Mouse (Mus musculus) layer of hippocampus, adult 2 months (tissue): ENCODE measurements around the gene Sema3b. TPM values are rescaled to one million over a fixed set of nuclear protein-coding genes. Genes with fewer than 3 reads are reported as not detected.

Source experiments
- DNase-seq, 2 experiments: peaks; one replicate each; pipeline ENCODE4 v3.0.0; 2022; ENCODE audit warnings: low spot score in 2 of 2
- H3K27ac ChIP-seq: fragments of 200-600 bp; 2 replicates; pipeline ENCODE4 v1.8.1; 2022
- H3K4me3 ChIP-seq: fragments of 200-600 bp; 2 replicates; pipeline ENCODE4 v1.8.1; 2022; ENCODE audit warnings: mild to moderate bottlenecking
- CTCF ChIP-seq: fragments of 200-600 bp; conservative IDR thresholded peaks from 2 replicates; pipeline ENCODE4 v1.8.1; 2022; ENCODE audit warnings: antibody characterized with exemption, mild to moderate bottlenecking, moderate library complexity
- total RNA-seq, 2 experiments: library from RNA; stranded (reverse); gene quantifications; 2 replicates each; pipeline ENCODE4 v1.2.3; 2021

The Sema3b gene
- total RNA-seq, 2 experiments from 2014 or later, result 1.9 to 2.2 TPM

DNA sequence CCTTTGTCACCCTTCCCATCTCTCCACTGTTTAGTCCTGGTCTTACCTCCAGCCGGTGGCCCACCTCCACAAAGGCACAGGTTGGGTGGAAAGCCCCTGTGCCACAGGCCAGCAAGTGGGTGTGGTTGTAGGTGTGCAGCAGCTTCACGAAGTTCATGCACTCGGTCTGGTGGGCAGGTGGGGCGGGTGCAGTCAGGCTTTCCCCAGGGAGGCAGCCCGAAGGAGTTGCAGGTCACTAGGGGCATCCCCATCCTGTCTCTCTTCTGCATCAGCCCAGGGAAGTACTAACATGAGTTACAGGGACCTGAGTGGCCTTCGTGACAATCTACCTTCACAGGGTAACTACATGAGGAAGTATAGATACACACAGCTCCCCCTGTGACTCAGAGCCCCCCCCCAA, 5.8 kb downstream of the Sema3b start:
- no peak for TF ChIP-seq CTCF
- Histone ChIP-seq H3K27ac (no peak overlapping the region), H3K4me3 (no peak overlapping the region)
- DNase-seq, result no peak

DNA sequence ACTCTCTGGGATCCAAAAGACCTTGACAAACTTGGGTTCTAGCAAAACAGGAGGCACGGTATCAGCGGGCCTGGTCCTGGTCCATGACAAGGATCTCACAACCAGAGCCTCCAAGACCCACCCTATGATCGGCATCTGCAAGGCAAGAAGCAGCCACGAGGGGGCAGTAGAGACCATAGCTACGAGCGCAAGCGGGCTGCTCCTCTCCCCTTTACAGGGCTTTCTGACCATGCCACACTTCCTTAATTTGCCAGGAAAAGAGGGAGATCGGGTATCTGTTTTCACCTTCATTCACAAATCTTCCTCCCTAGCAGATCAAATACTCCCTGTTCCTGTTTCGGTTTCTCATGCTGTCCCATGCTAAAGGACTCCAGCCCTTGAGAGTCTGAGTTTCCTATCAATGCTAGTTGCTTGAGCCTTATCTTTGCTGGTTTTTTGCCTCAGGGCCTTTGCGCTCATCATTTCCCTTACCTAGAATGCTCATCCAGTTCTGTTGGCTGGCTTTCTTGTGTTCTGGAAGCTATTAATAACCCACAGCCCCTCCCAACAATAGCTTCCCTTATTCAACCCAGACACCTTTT, 6.9 kb downstream of the Sema3b start:
- Histone ChIP-seq H3K4me3 (no peak overlapping the region), H3K27ac (peak overlapping the region; percentile 63; the same call in 1 of the 2 replicates)
- peak; percentile 99; the same call in 1 of the 2 replicates for TF ChIP-seq CTCF
- peak; percentile 81 to 96 for DNase-seq

DNA sequence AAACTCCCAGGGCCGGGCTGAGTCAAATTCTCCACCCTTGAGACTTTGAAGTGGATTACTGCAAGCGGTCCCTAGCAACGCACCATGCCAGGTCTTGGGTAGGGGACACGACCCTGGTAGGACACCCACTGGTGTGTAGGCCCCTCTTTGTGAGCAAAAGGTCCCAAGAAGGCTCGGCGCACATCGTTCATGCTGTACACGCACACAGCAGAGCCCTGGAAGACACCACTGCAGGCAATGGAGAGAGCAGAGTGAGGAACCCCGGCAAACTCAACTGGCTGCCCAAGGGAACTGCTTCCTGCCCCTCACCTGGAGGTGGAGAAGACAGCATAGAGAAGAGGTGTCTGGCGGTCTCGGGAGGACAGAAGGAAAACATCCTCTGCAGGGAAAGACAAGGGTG, 7.8 kb downstream of the Sema3b start:
- no peak for TF ChIP-seq CTCF
- Histone ChIP-seq H3K4me3 (no peak overlapping the region), H3K27ac (no peak overlapping the region)
- DNase-seq, result no peak

DNA sequence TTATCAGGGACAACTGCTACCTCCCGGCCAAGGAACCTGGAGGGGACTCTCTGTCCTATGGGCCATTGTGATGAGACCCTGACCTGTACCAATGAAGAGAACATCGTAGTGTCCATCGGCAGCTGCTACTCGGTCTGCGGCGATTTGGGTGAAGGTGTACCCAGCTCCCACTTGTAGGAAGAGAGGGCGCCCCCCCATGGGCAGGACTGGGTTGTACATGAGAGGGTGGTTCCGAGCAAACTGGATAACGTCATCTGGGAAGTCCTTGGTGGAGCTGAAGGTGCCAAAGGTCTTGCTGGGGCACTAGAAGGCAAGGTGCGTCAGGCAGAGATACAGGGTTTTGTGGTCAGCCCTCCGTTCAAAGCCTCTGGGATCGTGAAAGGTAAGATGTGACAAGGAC, 8.3 kb downstream of the Sema3b start:
- DNase-seq, result no peak
- H3K27ac ChIP-seq, result no peak overlapping the region
- peak; percentile 58 for TF ChIP-seq CTCF
- H3K4me3 ChIP-seq, result no peak overlapping the region

DNA sequence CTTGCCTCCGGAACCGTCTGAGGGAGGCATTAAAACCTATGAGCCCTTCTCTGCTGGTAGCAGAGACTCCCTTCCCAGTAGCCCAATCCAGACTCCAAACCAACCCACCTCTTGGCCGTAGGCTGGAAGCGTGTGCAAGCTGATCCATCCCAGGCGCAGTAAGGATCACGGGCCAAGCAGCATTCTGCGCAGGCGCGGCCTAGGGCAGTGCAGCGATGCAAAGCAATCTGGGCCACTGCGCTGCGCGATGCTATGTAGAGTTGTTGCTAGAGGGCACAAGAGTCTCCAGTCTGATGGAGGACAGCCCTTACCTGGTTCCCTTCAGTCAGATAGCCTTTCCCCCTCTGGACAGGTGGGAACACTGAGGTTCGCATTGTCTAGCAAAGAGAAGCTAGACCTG, 9.2 kb downstream of the Sema3b start:
- H3K4me3 ChIP-seq, result no peak overlapping the region; the same call in 1 of the 2 replicates
- H3K27ac ChIP-seq, result no peak overlapping the region; the same call in 1 of the 2 replicates
- no peak for TF ChIP-seq CTCF
- DNase-seq, result peak in 1 of 2 experiments; percentile 41

DNA sequence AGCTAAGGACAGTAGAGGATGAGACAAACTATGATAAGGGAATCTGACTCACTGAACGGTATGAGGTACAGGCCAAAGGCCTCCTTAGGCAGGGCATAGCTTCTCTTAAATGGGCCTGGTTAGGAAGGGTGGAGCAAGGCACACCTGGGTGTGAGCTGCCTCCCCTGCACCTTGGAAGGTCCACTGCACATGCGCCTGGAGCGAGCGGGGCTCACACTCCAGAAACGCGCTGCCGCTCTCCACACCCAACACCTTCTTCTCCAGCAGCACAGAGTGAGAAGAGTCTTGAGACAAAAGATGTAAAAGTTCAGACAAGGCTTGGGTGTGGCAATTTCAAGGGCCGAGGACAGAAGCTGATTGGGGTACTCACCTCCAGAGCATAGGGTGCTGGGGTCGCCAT, 9.6 kb downstream of the Sema3b start:
- TF ChIP-seq CTCF, result no peak
- Histone ChIP-seq H3K27ac (no peak overlapping the region; the same call in 1 of the 2 replicates), H3K4me3 (no peak overlapping the region; the same call in 1 of the 2 replicates)
- no peak for DNase-seq

DNA sequence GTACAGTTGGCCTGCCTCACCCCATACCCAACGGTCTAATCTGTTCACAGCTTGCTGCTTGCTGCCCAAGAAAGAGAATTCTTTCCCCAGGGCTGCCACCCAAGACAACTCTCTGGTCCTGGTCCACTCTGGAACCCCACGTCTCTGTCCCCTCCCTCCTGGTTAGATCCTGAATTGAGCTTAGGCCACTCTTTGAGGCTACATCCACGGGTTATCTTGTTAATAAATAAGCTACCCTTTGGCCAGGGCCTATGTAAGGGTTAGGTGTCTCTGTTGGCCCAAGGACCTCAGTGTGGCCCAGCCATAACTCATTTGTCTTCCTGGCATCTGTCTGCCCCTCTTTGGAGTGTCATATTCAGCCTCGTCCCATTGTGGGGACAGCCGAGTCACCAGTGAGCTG, 10.6 kb downstream of the Sema3b start:
- Histone ChIP-seq H3K27ac (no peak overlapping the region), H3K4me3 (no peak overlapping the region)
- no peak for TF ChIP-seq CTCF
- DNase-seq, result no peak

DNA sequence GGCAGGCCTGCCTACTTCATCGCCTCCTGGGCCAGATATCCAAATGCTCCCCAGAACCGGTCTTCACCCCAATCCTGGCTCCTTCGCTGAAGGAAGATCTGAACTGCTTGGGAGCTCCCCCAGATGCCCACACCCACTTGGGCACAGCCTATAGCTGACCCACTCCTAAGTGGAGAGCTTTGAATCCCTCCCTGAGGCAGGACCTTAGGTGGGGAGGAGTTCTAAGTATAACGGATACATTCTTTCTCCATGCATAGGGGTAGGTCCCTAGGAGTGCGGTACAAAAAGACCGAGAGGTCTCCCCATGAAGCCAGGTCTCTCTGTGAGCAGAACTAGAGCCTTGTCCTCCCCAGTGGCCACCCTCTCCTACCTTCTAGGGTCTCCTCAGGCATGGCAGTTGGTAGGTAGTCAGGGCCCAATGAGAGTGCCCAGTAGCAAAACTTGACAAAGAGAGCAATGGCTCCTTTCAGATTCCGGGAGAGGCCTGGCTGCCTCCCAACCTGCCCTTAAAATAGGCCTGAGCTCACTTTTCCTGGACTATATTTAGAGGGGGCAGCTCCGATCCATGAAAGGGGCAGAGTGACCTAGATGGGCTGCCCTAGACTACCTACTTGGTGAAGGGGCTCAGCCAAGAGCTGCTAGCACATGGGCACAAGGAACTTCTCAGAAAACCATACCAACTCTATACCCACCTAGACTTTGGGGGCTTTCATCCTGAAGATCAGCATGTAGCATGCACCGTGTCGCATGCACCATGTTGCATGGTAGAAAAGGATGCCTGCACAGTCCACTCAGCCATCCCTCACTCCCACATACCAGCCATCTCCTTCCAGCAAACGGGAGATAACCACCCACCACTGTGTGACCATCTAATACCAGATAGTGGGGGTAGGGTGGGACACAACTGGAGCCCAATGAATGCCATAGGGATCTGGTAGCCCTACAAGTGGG, 12.1 kb downstream of the Sema3b start:
- H3K27ac ChIP-seq, result 0 out of 2 replicates have a peak overlapping the region, but pooled peaks have one; percentile 28
- no peak overlapping the region for H3K4me3 ChIP-seq
- DNase-seq, result no peak
- TF ChIP-seq CTCF, result no peak

DNA sequence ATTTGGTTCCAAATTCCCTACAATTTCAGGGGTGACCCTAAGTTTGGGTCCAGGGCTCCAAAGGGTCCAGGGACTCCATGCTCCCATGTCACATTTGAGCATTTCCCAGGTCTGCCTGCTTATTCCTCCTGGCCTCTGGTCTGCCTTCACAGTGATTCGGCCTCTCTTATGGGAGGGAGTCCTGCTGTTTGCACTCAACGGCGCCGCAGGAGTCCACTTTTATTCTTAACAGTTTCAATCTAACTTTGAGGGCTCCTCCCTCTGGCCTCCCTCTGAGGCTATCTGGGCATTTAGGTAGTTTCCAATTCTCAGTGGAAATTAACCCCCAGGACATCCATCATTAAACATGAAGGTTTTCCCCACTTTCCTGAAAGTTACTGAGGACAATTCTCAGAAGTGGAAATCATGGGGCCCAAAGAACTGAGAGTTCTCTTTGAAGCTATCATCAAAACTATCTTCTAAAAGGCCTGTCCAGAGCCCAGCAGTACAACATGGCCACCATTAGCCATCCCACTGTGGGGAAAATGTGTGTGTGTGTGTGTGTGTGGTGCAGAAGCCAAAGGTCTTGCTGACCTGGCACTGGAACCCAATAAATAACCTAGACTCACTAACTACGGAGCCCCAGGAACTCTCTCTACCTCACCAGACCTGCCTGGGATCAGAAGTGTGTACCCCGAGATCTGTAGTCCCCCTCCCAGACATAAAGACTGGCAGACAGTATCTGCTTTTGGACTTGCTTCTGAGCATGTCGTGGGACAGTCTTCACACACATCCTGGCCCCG, 14.6 kb downstream of the Sema3b start:
- no peak overlapping the region for H3K27ac ChIP-seq
- no peak for TF ChIP-seq CTCF
- no peak for DNase-seq
- no peak overlapping the region for H3K4me3 ChIP-seq

DNA sequence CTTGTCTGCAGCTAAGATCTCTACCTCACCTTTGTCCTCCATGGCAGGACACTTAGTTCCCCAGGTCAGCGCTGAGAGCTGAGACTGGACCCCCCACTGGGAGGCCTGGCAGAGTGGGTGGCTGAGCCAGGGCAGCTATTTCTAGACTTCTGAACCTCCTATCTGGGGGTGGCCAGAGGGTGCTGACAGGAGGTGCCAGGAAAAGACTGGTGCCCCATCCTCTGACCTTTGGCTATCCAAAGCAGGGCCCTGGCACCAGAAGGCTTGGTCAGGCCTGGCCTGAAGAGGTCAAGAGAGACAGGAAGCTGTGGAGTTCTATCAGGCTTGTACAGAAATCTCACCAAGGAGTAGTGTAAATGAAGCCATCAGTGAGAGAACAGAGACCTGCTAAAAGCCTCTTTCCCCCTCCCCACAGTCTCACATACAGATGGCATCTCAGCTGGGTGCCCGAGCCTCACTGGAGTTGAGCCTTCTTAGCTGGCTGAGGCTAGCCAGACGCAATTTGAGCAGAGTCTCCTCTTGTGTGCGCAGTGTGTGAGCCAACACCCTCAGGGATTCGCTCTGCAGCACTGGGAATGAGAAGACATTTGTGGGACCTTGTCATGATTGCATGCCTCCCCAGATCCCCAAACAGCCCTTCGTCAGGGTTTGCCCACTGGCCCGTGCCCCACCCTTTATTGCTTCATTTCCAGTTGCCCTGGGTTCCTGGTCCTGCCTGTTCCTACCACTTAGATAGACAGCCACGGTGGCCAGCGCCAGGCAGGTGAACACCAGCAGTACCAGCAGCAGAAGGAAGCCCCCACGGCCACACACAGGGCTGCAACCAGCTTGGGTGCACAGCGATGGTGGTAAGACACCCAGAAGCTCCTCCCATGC, 15.7 kb downstream of the Sema3b start:
- Histone ChIP-seq H3K27ac (no peak overlapping the region), H3K4me3 (no peak overlapping the region)
- no peak for TF ChIP-seq CTCF
- no peak for DNase-seq

DNA sequence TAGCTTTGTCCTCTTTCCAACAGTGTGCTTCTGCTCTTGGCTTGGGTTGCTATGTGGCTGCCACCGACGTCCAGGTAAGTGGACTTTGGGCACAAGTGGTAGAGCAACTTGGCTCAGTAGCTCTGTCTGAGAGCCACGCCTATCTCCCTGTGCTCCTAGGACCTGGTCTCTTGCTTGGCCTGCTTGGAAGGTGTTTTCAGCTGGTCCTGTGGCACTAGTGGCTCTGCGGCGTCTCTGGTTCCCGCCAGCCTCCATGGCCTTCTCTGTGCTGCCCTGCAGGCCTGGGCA, 18.3 kb downstream of the Sema3b start:
- H3K4me3 ChIP-seq, result no peak overlapping the region
- no peak for DNase-seq
- no peak for TF ChIP-seq CTCF
- no peak overlapping the region for H3K27ac ChIP-seq

DNA sequence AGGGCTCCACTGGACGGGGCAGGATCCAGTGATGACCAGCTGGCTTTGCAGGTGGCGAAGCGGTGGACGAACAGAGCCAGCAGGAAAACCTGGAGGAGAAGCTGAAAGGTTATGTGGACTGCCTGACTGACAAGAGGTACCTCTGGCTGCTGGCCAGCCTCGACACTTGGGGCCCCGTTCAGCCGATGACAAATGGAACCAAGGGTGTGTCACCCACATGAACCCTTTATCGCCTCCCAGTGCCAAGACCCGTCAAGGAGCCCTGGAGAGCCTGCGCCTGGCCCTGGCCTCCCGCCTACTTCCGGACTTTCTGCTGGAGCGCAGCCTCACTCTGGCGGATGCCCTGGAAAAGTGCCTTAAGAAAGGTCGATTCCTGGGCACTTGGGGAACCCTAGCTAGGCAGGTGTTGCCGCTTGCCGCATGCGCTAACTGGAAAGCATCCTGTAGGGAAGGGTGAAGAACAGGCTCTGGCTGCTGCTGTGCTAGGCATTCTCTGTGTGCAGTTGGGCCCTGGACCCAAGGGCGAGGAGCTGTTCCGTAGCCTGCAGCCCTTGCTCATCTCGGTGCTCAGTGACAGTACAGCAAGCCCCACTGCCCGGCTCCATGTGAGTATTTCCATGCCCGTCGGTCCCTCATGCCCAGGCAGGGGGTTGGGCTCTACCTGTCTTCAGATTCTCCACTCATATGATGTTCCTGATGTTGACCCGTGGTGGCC, 18.8 kb downstream of the Sema3b start:
- Histone ChIP-seq H3K4me3 (no peak overlapping the region), H3K27ac (no peak overlapping the region)
- no peak for DNase-seq
- no peak for TF ChIP-seq CTCF
